Mouse (Mus musculus) gastrocnemius, postnatal 10 days (tissue): ENCODE data around the gene Gm36079. TPM values are rescaled to one million over a fixed set of nuclear protein-coding genes. Genes with fewer than 3 reads are reported as not detected.
"Not testable (repeated sequence)": the region's sequence is repeated elsewhere in the genome, so short reads cannot be mapped to it uniquely, and the experiment has no call there.

Source experiments
- DNase-seq: peaks from one replicate; pipeline ENCODE4 v3.0.0; 2021; ENCODE audit warnings: mixed read lengths
- total RNA-seq, 2 experiments: library from RNA; stranded (reverse); gene quantifications; 2 replicates each; pipeline ENCODE4 v1.2.3; 2021

Gm36079 gene
- total RNA-seq, 2 experiments from 2014 or later = not detected

DNA sequence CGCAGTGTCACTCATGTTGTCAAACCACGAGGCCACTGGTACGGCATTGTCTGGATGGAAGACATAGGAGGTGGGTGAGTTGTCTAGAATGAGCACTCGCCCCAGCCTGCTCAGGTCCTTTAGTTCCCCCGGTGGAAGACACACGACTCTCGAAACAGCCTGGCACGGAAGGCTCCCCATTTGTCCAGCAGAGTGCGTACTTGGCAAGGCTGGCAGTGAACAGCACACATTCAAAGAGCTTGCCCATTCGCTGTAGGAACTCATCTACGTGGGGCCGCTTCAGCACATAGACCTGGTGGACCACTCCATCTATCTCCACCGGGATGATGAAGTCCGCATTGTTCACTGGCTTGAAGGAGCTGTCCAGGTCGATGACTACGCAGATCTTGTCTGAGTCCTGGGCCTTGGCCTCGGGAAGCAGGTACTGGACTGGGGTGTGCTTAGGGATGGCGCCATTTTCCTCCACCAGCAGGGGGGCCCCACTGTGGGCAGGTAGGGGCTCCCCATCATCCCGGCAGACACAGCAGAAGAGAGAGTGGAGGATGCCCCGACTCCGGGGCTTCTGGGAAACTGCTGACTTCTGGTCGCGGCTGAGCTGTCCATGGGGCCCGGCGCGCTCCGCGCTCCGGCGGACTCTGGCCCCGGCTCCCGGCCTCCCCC lies 11.3 kb downstream of the Gm36079 start:
- not testable (repeated sequence) for DNase-seq

DNA sequence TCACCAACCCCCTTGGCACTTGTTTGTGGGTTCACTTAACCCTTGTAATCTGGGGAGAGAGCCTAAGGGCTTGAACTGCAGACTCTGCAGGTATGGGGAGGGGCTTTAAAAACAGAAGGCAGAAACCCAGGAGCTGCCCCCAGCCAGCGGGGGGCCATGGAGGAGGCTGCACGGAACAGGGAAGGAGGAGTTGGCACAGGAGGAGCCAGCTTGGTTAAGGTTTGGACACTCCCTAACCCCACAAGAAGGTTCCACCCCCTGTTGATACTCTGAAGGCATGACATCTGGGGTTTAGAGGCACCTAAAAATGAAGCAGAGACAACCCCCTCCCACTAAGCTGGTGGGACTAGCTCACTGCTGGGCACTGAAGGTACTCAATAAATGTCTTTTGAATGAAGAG lies 12.8 kb downstream of the Gm36079 start:
- DNase-seq = not testable (repeated sequence)

DNA sequence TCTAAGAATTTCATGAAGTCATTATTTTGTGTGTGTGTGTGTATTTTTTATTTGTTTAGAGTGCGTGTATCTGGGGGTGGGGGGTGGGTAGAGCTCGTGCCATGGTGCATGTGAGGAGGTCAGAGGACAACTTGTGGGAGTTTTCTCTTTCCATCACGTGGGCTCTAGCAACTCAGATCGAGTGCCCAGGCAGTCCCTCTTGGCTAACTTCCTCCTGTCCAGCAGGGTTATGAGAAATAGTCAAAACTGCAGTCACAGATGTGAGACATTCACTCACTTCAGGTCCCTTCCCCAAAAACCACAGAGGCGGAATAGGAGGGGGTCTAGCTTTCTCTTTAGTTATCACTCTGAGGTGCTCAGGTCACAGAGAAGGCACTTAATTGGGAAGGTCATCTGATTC lies 13.3 kb downstream of the Gm36079 start:
- not testable (repeated sequence) for DNase-seq

- not testable (repeated sequence) for DNase-seq
Observed at GRCm38 (mm10) chr13:120010068-120010467, 16.7 kb downstream of the Gm36079 start.

DNA sequence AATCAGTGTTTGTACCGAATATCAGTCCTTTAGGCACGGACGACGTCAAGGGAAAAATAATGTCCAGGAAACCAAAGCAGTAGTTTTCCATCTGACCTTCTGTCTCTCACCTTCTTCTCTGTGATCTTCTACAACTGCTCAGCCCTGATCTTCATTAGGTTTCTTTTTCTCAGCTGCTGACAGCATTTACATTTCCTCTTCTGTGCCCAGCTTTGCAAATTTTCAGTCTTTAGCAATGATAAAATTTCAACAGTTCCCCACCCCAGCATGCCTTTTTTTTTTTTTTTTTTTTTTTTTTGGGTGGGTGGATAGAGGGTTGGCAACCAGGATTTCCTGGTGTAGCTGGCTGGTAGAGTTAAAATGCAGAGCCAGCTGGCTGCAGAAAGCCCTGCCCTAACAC lies 27.6 kb downstream of the Gm36079 start:
- not testable (repeated sequence) for DNase-seq

GRCm38 (mm10) chr13:119998442-119999086 lies 28.2 kb downstream of the Gm36079 start:
- not testable (repeated sequence) for DNase-seq

GRCm38 (mm10) chr13:119991917-119992496 lies 34.8 kb downstream of the Gm36079 start:
- DNase-seq = not testable (repeated sequence)

DNA sequence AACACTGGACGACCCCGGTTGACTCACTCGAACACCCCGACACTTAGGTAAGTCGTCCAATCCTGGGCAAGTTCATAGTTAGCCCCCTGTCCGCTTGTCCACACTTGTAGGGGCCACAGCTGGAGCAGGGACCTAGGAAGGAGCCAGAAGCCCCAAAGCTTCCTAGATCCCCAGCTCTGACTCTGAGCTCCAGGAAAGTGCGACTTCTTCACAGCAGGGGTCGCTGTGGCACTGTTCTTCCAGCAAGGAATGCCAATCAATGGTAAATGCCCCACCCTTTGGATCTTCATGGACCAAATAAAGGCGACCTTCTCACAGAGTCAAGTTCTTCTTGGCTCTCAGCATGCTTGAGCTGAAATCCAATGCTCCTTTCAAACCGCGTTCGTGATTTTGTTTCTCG lies 35.5 kb downstream of the Gm36079 start:
- not testable (repeated sequence) for DNase-seq

Other genes starting within 250 kb of the Gm36079 start
- gene Zfp131, start 236.1 kb downstream of the Gm36079 start, total RNA-seq = 10 to 100 TPM; 14.9 to 20.6 TPM
- not detected for gene AF067063, start 196.8 kb downstream of the Gm36079 start, total RNA-seq
- gene D13Ertd608e, start 191.0 kb downstream of the Gm36079 start, total RNA-seq = not detected
- not detected for gene Tcstv1, start 132.2 kb downstream of the Gm36079 start, total RNA-seq
- not detected for gene Gm21761, start 97.7 kb downstream of the Gm36079 start, total RNA-seq
- not detected for gene B020031M17Rik, start 76.2 kb downstream of the Gm36079 start, total RNA-seq
- gene Gm21188, start 25.2 kb upstream of the Gm36079 start, total RNA-seq = under 1 TPM in 1 of 2 experiments, not detected in 1; 0.29 TPM
- not detected for gene Gm20767, start 113.2 kb upstream of the Gm36079 start, total RNA-seq
- not detected for gene Gm21818, start 145.4 kb upstream of the Gm36079 start, total RNA-seq
- not detected for gene Gm21762, start 188.9 kb upstream of the Gm36079 start, total RNA-seq
- gene Gm21731, start 212.1 kb upstream of the Gm36079 start, total RNA-seq = not detected
- gene AF067061, start 236.1 kb upstream of the Gm36079 start, total RNA-seq = not detected